Mouse (Mus musculus) limb, embryonic 12.5 days (tissue): ENCODE results near the gene Nrd1. TPM values are rescaled to one million over a fixed set of nuclear protein-coding genes. Genes with fewer than 3 reads are reported as not detected.

Experiments
- ATAC-seq: fragments of 200-750 bp; cut with Nextera tagmentation; 2 replicates; pipeline ENCODE4 v1.8.0; 2017; ENCODE audit warnings: low read depth, moderate TSS enrichment; ENCODE audit not compliant: insufficient number of reproducible peaks, insufficient read depth, low FRiP score, low TSS enrichment
- H3K27ac ChIP-seq: fragments of 300-500 bp; sonication (generic); 2 replicates; pipeline ENCODE4 v1.5.1; 2016; ENCODE audit warnings: mild to moderate bottlenecking, moderate library complexity
- H3K27me3 ChIP-seq: fragments of 300-500 bp; sonication (generic); 2 replicates; pipeline ENCODE4 v1.6.1; 2016; ENCODE audit warnings: mild to moderate bottlenecking, moderate library complexity
- H3K36me3 ChIP-seq: fragments of 300-500 bp; sonication (generic); 2 replicates; pipeline ENCODE4 v1.6.1; 2016; ENCODE audit warnings: mild to moderate bottlenecking, moderate library complexity
- H3K4me1 ChIP-seq: fragments of 300-500 bp; sonication (generic); replicated peaks from 2 replicates; pipeline ENCODE4 v1.6.1; 2016
- H3K4me2 ChIP-seq: fragments of 300-500 bp; sonication (generic); 2 replicates; pipeline ENCODE4 v1.6.1; 2016; ENCODE audit warnings: mild to moderate bottlenecking, moderate library complexity
- H3K4me3 ChIP-seq: fragments of 300-500 bp; sonication (generic); replicated peaks from 2 replicates; pipeline ENCODE4 v1.5.1; 2016; ENCODE audit warnings: mild to moderate bottlenecking
- H3K9ac ChIP-seq: fragments of 300-500 bp; sonication (generic); replicated peaks from 2 replicates; pipeline ENCODE4 v1.6.1; 2016; ENCODE audit warnings: mild to moderate bottlenecking, moderate library complexity
- H3K9me3 ChIP-seq: fragments of 300-500 bp; sonication (generic); 2 replicates; pipeline ENCODE4 v1.6.1; 2016; ENCODE audit warnings: mild to moderate bottlenecking, moderate library complexity
- WGBS: fragments of 180-500 bp; shearing (Covaris S2); methylation state at CpG from one replicate; pipeline ENCODE4 v1.1.7; 2016; 5-methylcytosine and 5-hydroxymethylcytosine counted together
- polyA plus RNA-seq: library from polyadenylated mRNA; unstranded; fragments of >200 nt; fragmentation: Nextera tagmentation; extraction: Ambion mirVana; gene quantifications from 2 replicates; pipeline ENCODE4 v1.2.1, GENCODE M21; 2016

Nrd1 gene
- polyA plus RNA-seq, 1 experiment from 2014 or later, result 84.5 TPM

DNA sequence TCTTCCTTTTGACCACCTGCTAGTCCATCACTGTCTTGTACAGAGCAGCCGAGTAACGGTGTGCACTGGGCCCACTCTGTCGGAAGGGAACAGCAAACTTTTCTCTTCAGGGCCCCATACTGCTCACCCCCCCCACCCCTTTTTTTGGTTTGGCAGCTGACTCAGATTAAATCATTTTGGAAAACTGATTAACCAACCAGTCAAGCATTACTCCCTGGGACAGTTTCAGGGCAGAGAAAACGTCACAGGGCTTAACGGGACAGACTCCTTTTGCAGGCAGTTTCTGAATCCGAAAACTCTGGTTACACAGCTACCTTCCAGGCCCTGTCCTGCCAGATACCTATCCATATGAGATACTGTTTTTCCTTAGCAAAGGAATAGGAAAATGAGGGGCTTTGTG lies 64.5 kb downstream of the Nrd1 start:
- no peak overlapping the region for H3K9ac ChIP-seq
- peaks cover 92% of the 10 kb centered on the region for H3K36me3 ChIP-seq
- H3K27ac ChIP-seq, result no peak overlapping the region
- no peak overlapping the region for H3K4me3 ChIP-seq
- no peaks in the 10 kb centered on the region for H3K9me3 ChIP-seq
- ATAC-seq, result no peak
- no peak overlapping the region for H3K4me2 ChIP-seq
- H3K4me1 ChIP-seq, result no peaks in the 10 kb centered on the region
- no peaks in the 10 kb centered on the region for H3K27me3 ChIP-seq
- 85% methylated on average over 6 of the region's 6 CpGs for WGBS

DNA sequence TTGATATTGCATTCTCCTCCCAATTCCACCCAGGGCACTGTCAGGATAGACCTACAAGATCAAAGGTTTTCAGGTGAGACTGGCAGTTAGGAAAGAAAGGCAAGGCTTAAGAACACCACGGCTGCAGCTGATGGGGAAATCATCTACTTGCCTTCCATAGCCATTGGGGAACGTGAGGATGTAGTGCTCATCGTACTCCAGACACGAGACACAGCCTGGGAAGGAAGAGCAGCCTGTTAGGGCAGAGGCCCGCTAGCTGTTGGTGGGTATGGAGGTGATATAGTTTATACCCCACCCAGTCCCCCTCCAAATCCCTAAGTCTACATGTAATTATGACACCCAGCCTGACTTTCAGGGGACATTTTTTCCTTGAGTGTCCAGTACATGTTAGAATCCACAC lies 65.3 kb downstream of the Nrd1 start:
- Histone ChIP-seq H3K4me2 (no peak overlapping the region), H3K4me1 (no peaks in the 10 kb centered on the region), H3K4me3 (no peak overlapping the region), H3K9me3 (no peaks in the 10 kb centered on the region), H3K27ac (no peak overlapping the region), H3K36me3 (peaks cover 92% of the 10 kb centered on the region), H3K27me3 (no peaks in the 10 kb centered on the region), H3K9ac (no peak overlapping the region)
- ATAC-seq, result no peak
- 90% methylated on average over 5 of the region's 5 CpGs for WGBS

DNA sequence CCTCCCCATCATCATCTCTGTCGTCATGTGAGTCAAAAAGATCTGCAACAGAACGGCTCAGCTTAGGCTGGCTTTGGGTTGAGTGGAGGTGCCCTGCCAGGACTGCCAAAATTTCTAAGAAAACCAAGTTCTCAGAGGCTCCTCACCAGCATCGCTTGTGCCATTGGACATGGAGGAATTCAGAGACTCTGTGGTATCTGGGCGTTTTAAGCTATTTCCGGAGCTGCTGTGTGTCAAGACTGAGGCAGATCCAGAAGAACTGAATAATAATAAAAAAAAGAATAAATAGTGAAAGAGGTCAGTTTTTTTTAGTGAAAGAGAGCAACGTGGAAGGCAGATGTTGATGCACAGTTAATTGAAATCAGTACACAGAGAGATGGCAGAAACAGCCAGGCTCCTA lies 72.4 kb downstream of the Nrd1 start:
- Histone ChIP-seq H3K9ac (no peak overlapping the region), H3K4me2 (no peak overlapping the region), H3K36me3 (peaks cover 54% of the 10 kb centered on the region), H3K27me3 (no peaks in the 10 kb centered on the region), H3K27ac (no peak overlapping the region), H3K9me3 (no peaks in the 10 kb centered on the region), H3K4me3 (no peak overlapping the region), H3K4me1 (no peaks in the 10 kb centered on the region)
- ATAC-seq, result no peak
- 83% methylated on average over 6 of the region's 6 CpGs for WGBS

DNA sequence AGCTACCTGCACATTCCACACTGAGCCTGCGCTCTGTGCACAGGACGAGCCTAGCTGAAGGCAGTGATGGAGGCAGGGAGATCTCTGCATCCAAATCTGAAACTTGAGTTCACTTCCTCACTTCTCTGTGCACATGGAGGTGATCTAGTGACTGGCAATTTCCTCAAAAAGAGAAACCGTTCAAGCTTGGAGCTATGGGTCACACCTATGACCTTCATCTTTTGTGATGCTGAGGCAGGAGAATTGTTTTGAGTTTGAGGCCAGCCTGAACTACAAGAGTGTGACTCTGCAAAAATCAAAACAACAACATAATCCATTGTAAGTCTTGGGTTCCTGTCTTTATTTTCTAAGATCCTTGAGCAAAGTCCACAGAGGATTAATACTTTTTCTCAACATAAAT lies 72.8 kb downstream of the Nrd1 start:
- no peak for ATAC-seq
- no peak overlapping the region for H3K4me2 ChIP-seq
- H3K27me3 ChIP-seq, result no peaks in the 10 kb centered on the region
- WGBS, result 75% methylated on average over 3 of the region's 3 CpGs
- no peaks in the 10 kb centered on the region for H3K9me3 ChIP-seq
- H3K4me3 ChIP-seq, result no peak overlapping the region
- H3K4me1 ChIP-seq, result no peaks in the 10 kb centered on the region
- peaks cover 54% of the 10 kb centered on the region for H3K36me3 ChIP-seq
- no peak overlapping the region for H3K9ac ChIP-seq
- no peak overlapping the region for H3K27ac ChIP-seq

DNA sequence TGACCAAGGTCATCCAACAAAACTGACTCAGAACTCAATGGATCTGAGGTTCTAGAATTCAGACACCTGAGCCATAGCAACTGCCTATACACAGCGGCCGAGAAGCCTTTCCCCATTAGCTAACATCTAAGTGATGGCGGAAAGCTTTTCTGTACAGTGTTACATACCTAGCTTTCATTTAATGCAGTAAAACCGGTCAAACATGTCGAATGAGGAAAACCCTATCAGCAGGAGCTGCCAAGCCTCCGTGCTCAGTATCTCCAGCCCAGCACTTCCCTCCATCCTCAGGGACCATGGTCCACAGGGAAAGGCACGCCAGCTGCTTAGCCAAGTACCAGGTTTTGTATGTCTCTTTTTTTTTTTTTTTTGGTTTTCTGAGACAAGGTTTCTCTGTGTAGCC lies 78.5 kb downstream of the Nrd1 start:
- H3K27me3 ChIP-seq, result no peaks in the 10 kb centered on the region
- ATAC-seq, result no peak
- H3K27ac ChIP-seq, result no peak overlapping the region
- WGBS, result 92% methylated on average over 7 of the region's 7 CpGs
- no peak overlapping the region for H3K4me2 ChIP-seq
- H3K36me3 ChIP-seq, result peaks cover 50% of the 10 kb centered on the region
- H3K4me1 ChIP-seq, result 0 out of 2 replicates have a peak, but pooled peaks cover 5% of the 10 kb centered on the region
- no peak overlapping the region for H3K9ac ChIP-seq
- H3K9me3 ChIP-seq, result no peaks in the 10 kb centered on the region
- H3K4me3 ChIP-seq, result no peak overlapping the region

DNA sequence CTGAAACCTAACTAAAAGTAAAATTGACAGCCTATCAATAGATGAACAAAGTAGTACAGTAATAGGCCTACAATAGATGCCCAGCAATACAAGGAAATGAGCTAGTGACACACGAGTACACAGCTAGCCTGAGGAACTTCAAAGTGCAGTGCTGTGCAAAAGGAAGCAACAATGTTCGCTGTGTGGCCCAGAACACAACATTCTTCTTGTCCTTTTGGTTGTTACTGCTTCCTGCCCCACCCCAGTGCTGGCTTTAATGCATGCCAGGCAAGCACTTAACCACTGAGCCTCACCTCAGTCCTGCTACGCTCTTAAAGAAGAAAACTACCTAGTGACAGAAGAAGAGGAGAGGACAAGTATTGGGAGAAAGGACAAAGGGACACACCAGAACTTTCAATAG lies 79.2 kb downstream of the Nrd1 start:
- Histone ChIP-seq H3K4me2 (no peak overlapping the region), H3K4me1 (0 out of 2 replicates have a peak, but pooled peaks cover 5% of the 10 kb centered on the region), H3K27ac (no peak overlapping the region), H3K27me3 (no peaks in the 10 kb centered on the region), H3K9me3 (no peaks in the 10 kb centered on the region), H3K36me3 (peaks cover 52% of the 10 kb centered on the region), H3K4me3 (no peak overlapping the region), H3K9ac (no peak overlapping the region)
- no peak for ATAC-seq
- WGBS, result 67% methylated on average over 3 of the region's 3 CpGs

DNA sequence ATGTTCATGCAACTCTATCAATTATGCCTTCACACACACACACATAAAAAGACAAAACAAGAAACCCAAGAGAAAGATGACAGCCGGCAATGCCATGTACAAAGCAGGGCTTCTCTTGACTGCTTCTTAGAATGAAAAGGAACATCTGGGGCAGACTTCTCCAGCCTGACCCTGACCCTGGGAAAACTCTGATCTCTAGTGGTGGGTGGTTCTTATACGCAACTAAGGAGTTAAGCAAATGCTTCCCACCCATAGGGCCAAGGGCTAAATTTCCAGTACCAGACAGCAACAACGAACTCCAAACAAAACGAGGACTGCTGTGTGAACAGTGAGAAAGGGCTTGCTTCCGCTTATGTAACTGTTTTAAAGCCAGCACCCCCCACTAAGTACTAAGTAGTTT lies 79.7 kb downstream of the Nrd1 start:
- WGBS, result 58% methylated on average over 5 of the region's 5 CpGs

DNA sequence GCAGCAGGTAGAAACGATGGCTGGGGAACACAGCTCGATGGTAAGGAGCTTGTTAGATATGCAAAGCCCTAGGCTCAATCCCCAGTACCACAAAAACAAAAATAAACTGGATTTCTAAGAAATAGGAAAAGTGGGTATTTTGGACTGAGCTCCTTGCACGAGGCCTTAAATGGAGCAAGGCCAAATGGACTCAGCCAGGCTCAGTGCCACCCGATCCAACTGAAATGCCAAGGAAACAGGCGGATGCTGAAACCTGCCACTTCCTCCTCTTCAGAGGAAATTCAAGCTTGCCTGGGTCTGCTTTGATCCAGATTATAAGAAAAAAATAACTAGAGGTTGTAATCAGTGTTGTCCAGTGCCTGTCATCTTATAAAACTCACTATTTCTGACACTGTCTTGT lies 88.7 kb downstream of the Nrd1 start:
- no peaks in the 10 kb centered on the region for H3K27me3 ChIP-seq
- H3K4me3 ChIP-seq, result no peak overlapping the region
- WGBS, result 90% methylated on average over 5 of the region's 5 CpGs
- peaks cover 19% of the 10 kb centered on the region; the same call in 1 of the 2 replicates for H3K36me3 ChIP-seq
- no peaks in the 10 kb centered on the region for H3K4me1 ChIP-seq
- no peak overlapping the region for H3K4me2 ChIP-seq
- H3K9ac ChIP-seq, result no peak overlapping the region
- ATAC-seq, result no peak
- no peak overlapping the region for H3K27ac ChIP-seq
- no peaks in the 10 kb centered on the region for H3K9me3 ChIP-seq

More for the DNA sequence above, 79.7 kb downstream of the Nrd1 start:
- H3K4me2 ChIP-seq, result no peak overlapping the region
- H3K4me1 ChIP-seq, result 0 out of 2 replicates have a peak, but pooled peaks cover 5% of the 10 kb centered on the region
- H3K4me3 ChIP-seq, result no peak overlapping the region
- no peak for ATAC-seq
- no peaks in the 10 kb centered on the region for H3K27me3 ChIP-seq
- H3K9me3 ChIP-seq, result no peaks in the 10 kb centered on the region
- no peak overlapping the region for H3K9ac ChIP-seq
- H3K36me3 ChIP-seq, result peaks cover 52% of the 10 kb centered on the region
- H3K27ac ChIP-seq, result no peak overlapping the region

DNA sequence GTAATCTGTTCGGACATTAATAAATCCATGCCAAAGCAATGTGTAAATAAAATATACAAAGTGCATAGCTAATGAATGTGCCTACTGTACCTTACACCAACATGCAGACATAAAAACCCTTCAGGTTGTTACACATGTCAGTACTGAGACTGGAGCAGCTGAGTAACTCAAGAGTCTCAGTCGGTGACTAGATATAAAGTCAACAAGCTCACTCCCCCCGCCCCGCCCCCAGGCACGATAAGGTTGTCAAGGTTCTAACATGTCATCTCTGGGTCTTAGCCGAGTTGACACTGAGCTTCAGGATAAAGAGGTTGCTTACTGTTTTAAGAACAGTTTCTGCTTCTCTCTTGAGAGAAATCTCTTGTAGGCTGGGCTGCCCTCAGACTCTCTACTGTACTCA lies 89.5 kb downstream of the Nrd1 start:
- no peak overlapping the region for H3K4me3 ChIP-seq
- no peak overlapping the region for H3K4me2 ChIP-seq
- H3K9me3 ChIP-seq, result no peaks in the 10 kb centered on the region
- H3K27ac ChIP-seq, result no peak overlapping the region
- H3K27me3 ChIP-seq, result no peaks in the 10 kb centered on the region
- WGBS, result 89% methylated on average over 6 of the region's 6 CpGs
- peaks cover 19% of the 10 kb centered on the region; the same call in 1 of the 2 replicates for H3K36me3 ChIP-seq
- no peak for ATAC-seq
- H3K9ac ChIP-seq, result no peak overlapping the region
- no peaks in the 10 kb centered on the region for H3K4me1 ChIP-seq

DNA sequence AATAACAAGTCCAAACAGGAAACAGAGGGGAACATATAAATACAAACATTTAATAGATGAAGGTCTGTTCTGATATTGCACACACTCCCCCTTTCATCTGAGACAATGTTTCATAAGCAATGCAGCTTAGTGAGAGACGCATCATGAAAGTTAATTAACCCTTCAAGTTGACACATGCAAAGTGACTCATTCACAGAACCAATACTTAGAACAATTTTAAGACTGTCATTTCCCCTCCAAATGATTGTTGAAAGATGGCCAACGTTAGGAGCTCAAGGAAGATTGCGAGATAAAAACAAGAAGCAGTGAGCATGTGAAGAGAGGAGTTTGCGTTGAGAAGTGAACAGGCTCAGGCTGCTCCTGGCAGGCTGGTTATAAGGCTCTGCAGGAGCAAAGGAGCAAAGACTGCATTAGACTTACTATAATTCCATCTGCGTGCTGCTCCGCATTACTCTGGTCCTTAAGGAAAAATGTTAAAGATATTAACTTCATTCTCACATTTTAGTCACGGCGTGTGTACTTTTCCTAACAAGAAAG lies 90.9 kb downstream of the Nrd1 start:
- no peaks in the 10 kb centered on the region for H3K4me1 ChIP-seq
- no peak overlapping the region for H3K4me2 ChIP-seq
- no peak overlapping the region for H3K4me3 ChIP-seq
- no peak overlapping the region for H3K9ac ChIP-seq
- H3K9me3 ChIP-seq, result no peaks in the 10 kb centered on the region
- peaks cover 15% of the 10 kb centered on the region; the same call in 1 of the 2 replicates for H3K36me3 ChIP-seq
- H3K27ac ChIP-seq, result no peak overlapping the region
- no peaks in the 10 kb centered on the region for H3K27me3 ChIP-seq
- 87% methylated on average over 8 of the region's 8 CpGs for WGBS
- ATAC-seq, result no peak

DNA sequence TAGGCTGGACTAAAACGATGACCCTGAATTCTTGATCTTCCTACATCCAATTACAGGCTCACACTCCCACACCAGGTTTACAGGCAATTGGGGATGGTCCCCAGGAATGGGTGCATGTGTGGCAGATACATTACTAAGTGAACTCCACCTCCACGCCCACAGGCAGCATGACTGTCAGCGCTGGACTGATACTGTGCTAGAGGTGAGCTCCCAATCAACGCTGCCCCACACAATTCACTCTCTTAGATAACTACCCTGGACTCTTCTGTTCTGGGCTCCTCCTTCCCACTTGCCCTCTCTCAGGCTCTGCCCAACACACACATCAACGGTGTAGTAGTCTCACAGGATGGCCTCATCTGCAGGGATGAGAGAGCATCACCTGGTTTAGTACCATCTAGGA lies 91.9 kb downstream of the Nrd1 start:
- H3K9ac ChIP-seq, result no peak overlapping the region

DNA sequence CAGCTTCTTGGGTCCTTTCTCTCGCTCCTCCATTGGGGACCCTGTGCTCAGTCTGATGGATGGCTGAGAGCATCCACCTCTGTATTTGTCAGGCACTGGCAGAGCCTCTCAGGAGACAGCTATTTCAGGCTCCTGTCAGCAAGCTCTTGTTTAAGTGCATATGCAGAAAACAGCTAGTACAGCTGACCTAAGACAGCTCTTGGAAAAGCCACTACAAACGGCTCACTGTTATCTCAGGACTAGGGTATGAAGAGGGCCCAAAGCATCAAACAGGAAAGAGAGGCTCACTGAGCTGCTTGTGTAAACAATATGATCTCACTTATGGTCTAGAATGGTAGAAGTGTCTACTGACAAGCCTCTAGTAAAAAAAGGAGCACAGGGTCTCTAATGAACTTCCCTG lies 93.8 kb downstream of the Nrd1 start:
- Histone ChIP-seq H3K4me3 (no peak overlapping the region), H3K9me3 (no peaks in the 10 kb centered on the region), H3K27ac (no peak overlapping the region), H3K4me1 (no peaks in the 10 kb centered on the region), H3K4me2 (no peak overlapping the region), H3K27me3 (no peaks in the 10 kb centered on the region), H3K9ac (no peak overlapping the region), H3K36me3 (peaks cover 17% of the 10 kb centered on the region; the same call in 1 of the 2 replicates)
- no peak for ATAC-seq
- 73% methylated on average over 2 of the region's 2 CpGs for WGBS

More for the DNA sequence above, 91.9 kb downstream of the Nrd1 start:
- WGBS, result 91% methylated on average over 5 of the region's 5 CpGs
- no peak overlapping the region for H3K27ac ChIP-seq
- H3K4me3 ChIP-seq, result no peak overlapping the region
- H3K9me3 ChIP-seq, result no peaks in the 10 kb centered on the region
- H3K4me1 ChIP-seq, result no peaks in the 10 kb centered on the region
- no peak for ATAC-seq
- H3K36me3 ChIP-seq, result peaks cover 15% of the 10 kb centered on the region; the same call in 1 of the 2 replicates
- H3K4me2 ChIP-seq, result no peak overlapping the region
- no peaks in the 10 kb centered on the region for H3K27me3 ChIP-seq
